Mouse (Mus musculus): Measurements from ENCODE around the gene Clcf1. TPM values are rescaled to one million over a fixed set of nuclear protein-coding genes. Genes with fewer than 3 reads are reported as not detected.

Clcf1 gene
- polyA plus RNA-seq, 2 experiments = 8.7 to 42.8 TPM

GRCm38 (mm10) chr19:4181892-4182291, 32.1 kb upstream of the Clcf1 start:
- WGBS = 33% methylated on average over 3 of the region's 3 CpGs
- DNase-seq (ENCODE audit: low spot score) = no peak
- no peak overlapping the region for H3K4me2 ChIP-seq (replicated peaks; ENCODE audit: low read depth, low read length, severe bottlenecking)
- no peak overlapping the region for H3K4me3 ChIP-seq (replicated peaks; ENCODE audit: low read length)
- no peak for TF ChIP-seq POLR2A (IDR thresholded peaks at IDR 0.05; ENCODE audit: borderline replicate concordance, extremely low read depth, insufficient read depth, insufficient read length)
- H3K27ac ChIP-seq (replicated peaks; ENCODE audit: low read depth, low read length) = no peak overlapping the region
- ATAC-seq (ENCODE audit: low FRiP score, low read depth) = no peak
- no peaks in the 10 kb centered on the region for H3K9me3 ChIP-seq (ENCODE audit: control insufficient read depth, low read length)
- no peak overlapping the region for H3K9ac ChIP-seq (ENCODE audit: low read depth, low read length, severe bottlenecking)
- no peaks in the 10 kb centered on the region for H3K27me3 ChIP-seq (ENCODE audit: control insufficient read depth, insufficient read depth, low read length)
- no peaks in the 10 kb centered on the region for H3K36me3 ChIP-seq (ENCODE audit: control insufficient read depth, insufficient read depth, low read length)
- peaks cover 7% of the 10 kb centered on the region; the same call in 1 of the 2 replicates for H3K4me1 ChIP-seq (ENCODE audit: control insufficient read depth, insufficient read depth, low read length)

DNA sequence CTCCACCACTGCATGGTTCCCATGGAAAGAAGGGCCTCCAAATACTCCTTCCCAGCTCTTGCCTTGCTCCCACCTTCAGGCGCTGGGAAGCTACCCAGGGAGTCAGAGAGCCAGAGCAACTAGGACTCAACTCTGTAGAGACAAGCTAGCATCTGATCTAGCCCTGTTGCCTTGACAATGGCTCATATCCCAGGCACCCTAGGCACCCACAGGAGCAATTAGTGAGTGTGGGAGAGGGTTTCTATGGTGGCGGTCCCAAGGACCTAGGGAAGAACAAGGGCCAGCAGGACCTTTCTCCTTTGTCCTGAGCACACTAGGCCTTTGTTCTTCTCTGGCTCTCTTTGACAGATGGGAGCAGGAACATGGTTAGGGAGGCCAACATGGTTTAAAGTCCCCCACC, 30.3 kb upstream of the Clcf1 start:
- Histone ChIP-seq H3K4me2 (replicated peaks; ENCODE audit: low read depth, low read length, severe bottlenecking) (no peak overlapping the region), H3K9me3 (ENCODE audit: control insufficient read depth, low read length) (no peaks in the 10 kb centered on the region), H3K27me3 (ENCODE audit: control insufficient read depth, insufficient read depth, low read length) (no peaks in the 10 kb centered on the region), H3K36me3 (ENCODE audit: control insufficient read depth, insufficient read depth, low read length) (no peaks in the 10 kb centered on the region), H3K4me1 (ENCODE audit: control insufficient read depth, insufficient read depth, low read length) (peaks cover 7% of the 10 kb centered on the region; the same call in 1 of the 2 replicates), H3K4me3 (replicated peaks; ENCODE audit: low read length) (no peak overlapping the region), H3K27ac (replicated peaks; ENCODE audit: low read depth, low read length) (no peak overlapping the region), H3K9ac (ENCODE audit: low read depth, low read length, severe bottlenecking) (no peak overlapping the region)
- DNase-seq (ENCODE audit: low spot score) (no peak), ATAC-seq (ENCODE audit: low FRiP score, low read depth) (no peak)
- TF ChIP-seq POLR2A (IDR thresholded peaks at IDR 0.05; ENCODE audit: borderline replicate concordance, extremely low read depth, insufficient read depth, insufficient read length) = no peak
- WGBS = 95% methylated on average over 2 of the region's 2 CpGs

DNA sequence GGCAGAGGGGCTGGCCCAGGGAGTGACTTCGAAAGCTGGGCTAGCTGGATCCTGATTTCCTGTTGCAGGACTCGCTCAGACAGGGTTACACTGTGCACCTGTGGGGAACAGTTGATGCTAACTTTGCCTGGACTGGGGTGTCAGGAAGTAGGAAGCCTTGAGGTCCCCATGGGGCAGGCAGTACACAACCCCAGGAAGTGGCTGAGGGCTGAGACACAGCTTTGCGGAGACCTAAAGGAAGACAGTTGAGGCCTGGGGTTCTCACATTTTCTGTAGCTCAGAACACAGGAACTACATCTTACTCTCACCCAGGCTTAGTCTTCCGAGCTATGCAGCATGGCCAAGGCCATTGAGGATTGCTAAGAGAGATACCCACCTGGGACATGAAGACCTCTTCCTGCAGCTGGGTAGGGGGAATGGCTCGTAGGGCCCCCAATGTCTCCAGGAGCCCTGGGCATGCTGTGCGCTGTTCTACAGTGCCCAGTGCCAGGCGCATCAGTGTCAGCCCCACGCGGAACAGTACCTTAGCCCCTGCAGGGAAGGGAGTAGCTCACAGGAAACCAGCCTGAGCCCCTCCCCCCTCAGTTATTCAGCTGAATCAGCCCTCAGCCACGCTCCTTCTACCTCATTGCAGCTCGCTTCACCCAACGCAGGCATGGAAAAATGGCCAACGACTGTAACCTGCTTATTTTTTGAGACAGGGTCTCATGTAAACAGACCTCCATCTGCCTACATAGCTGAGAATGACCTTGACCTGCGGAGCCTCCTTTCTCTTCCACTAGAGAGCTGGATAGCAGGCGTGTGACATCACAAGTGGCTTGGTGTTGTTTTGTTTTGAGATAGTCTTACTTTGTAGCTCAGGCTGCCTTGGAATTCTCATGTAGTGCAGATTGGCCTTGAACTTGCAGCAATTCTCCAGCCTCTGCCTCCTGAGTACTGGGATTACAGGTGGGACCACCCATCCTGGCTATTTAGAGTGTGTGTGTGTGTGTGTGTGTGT, 28.8 kb upstream of the Clcf1 start:
- ATAC-seq (ENCODE audit: low FRiP score, low read depth) (no peak), DNase-seq (ENCODE audit: low spot score) (no peak)
- Histone ChIP-seq H3K27ac (replicated peaks; ENCODE audit: low read depth, low read length) (no peak overlapping the region), H3K4me2 (replicated peaks; ENCODE audit: low read depth, low read length, severe bottlenecking) (no peak overlapping the region), H3K4me3 (replicated peaks; ENCODE audit: low read length) (no peak overlapping the region), H3K27me3 (ENCODE audit: control insufficient read depth, insufficient read depth, low read length) (no peaks in the 10 kb centered on the region), H3K9me3 (ENCODE audit: control insufficient read depth, low read length) (no peaks in the 10 kb centered on the region), H3K4me1 (ENCODE audit: control insufficient read depth, insufficient read depth, low read length) (peaks cover 7% of the 10 kb centered on the region; the same call in 1 of the 2 replicates), H3K36me3 (ENCODE audit: control insufficient read depth, insufficient read depth, low read length) (no peaks in the 10 kb centered on the region), H3K9ac (ENCODE audit: low read depth, low read length, severe bottlenecking) (no peak overlapping the region)
- no peak for TF ChIP-seq POLR2A (IDR thresholded peaks at IDR 0.05; ENCODE audit: borderline replicate concordance, extremely low read depth, insufficient read depth, insufficient read length)
- WGBS = 57% methylated on average over 15 of the region's 15 CpGs

DNA sequence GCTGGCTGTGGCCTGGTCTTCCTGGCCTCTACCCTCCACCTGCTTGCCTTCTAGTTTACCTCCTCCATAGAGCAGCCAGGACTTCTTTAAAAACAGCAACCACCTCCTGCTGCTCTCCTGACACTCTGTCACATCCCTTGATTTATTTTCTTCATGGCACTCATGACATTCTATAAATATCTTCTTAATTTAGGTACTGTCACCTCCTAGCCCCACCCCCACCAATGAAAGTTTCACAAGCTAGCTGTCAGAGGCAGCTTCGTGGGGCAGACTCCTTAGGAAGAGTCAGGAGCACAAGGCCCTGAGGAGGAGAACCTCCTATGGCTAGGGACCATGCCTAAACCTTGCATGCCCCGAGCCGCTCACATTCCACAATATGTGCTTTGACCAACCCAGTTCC, 26.7 kb upstream of the Clcf1 start:
- Histone ChIP-seq H3K36me3 (ENCODE audit: control insufficient read depth, insufficient read depth, low read length) (no peaks in the 10 kb centered on the region), H3K4me3 (replicated peaks; ENCODE audit: low read length) (no peak overlapping the region), H3K27ac (replicated peaks; ENCODE audit: low read depth, low read length) (no peak overlapping the region), H3K4me1 (ENCODE audit: control insufficient read depth, insufficient read depth, low read length) (peaks cover 11% of the 10 kb centered on the region), H3K4me2 (replicated peaks; ENCODE audit: low read depth, low read length, severe bottlenecking) (no peak overlapping the region), H3K9me3 (ENCODE audit: control insufficient read depth, low read length) (no peaks in the 10 kb centered on the region), H3K9ac (ENCODE audit: low read depth, low read length, severe bottlenecking) (no peak overlapping the region), H3K27me3 (ENCODE audit: control insufficient read depth, insufficient read depth, low read length) (no peaks in the 10 kb centered on the region)
- no peak for ATAC-seq (ENCODE audit: low FRiP score, low read depth)
- DNase-seq (ENCODE audit: low spot score) = no peak
- no peak for TF ChIP-seq POLR2A (IDR thresholded peaks at IDR 0.05; ENCODE audit: borderline replicate concordance, extremely low read depth, insufficient read depth, insufficient read length)
- WGBS = 54% methylated on average over 3 of the region's 3 CpGs

DNA sequence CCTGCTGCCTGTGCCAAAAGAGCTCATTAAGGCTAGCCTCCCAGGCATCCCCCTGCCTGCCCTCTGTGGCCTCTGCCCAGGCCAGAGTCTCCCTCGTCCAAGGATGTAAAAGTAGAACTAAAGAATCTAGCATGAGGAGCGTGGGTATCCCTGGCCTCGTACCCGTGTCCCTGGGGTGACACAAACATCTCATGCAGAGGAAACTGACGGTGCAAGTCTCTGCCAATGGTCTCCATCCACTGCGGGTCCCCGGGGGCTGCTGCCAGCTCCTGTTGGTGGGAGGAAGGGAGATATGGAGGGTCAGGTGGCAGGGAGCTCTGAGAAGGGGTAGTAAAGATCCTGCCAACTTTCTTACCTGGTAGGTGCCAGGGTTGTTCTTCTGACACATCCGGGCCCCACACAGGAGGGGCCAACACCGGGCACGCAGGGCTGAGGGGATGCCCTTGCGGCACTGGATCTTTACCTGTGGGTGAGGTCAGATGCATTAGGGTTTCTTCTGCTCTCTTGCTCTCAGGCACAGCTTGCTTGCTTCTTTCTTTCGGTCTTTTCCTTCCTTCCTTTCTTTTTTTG, 24.9 kb upstream of the Clcf1 start:
- H3K27me3 ChIP-seq (ENCODE audit: control insufficient read depth, insufficient read depth, low read length) = no peaks in the 10 kb centered on the region
- DNase-seq (ENCODE audit: low spot score) (no peak), ATAC-seq (ENCODE audit: low FRiP score, low read depth) (no peak)
- H3K4me3 ChIP-seq (replicated peaks; ENCODE audit: low read length) = no peak overlapping the region
- H3K9ac ChIP-seq (ENCODE audit: low read depth, low read length, severe bottlenecking) = no peak overlapping the region
- TF ChIP-seq POLR2A (IDR thresholded peaks at IDR 0.05; ENCODE audit: borderline replicate concordance, extremely low read depth, insufficient read depth, insufficient read length) = no peak
- WGBS = 85% methylated on average over 12 of the region's 12 CpGs
- peaks cover 22% of the 10 kb centered on the region for H3K4me1 ChIP-seq (ENCODE audit: control insufficient read depth, insufficient read depth, low read length)
- no peak overlapping the region for H3K27ac ChIP-seq (replicated peaks; ENCODE audit: low read depth, low read length)
- no peaks in the 10 kb centered on the region for H3K9me3 ChIP-seq (ENCODE audit: control insufficient read depth, low read length)
- no peak overlapping the region for H3K4me2 ChIP-seq (replicated peaks; ENCODE audit: low read depth, low read length, severe bottlenecking)
- peaks cover 13% of the 10 kb centered on the region for H3K36me3 ChIP-seq (ENCODE audit: control insufficient read depth, insufficient read depth, low read length)

All from limb, embryonic 14.5 days (tissue).